Mouse (Mus musculus): ENCODE measurements around the gene Tnf. TPM values are rescaled to one million over a fixed set of nuclear protein-coding genes. Genes with fewer than 3 reads are reported as not detected.

Gene Tnf
- polyA plus RNA-seq, 1 experiment from 2014 or later, result not detected

DNA sequence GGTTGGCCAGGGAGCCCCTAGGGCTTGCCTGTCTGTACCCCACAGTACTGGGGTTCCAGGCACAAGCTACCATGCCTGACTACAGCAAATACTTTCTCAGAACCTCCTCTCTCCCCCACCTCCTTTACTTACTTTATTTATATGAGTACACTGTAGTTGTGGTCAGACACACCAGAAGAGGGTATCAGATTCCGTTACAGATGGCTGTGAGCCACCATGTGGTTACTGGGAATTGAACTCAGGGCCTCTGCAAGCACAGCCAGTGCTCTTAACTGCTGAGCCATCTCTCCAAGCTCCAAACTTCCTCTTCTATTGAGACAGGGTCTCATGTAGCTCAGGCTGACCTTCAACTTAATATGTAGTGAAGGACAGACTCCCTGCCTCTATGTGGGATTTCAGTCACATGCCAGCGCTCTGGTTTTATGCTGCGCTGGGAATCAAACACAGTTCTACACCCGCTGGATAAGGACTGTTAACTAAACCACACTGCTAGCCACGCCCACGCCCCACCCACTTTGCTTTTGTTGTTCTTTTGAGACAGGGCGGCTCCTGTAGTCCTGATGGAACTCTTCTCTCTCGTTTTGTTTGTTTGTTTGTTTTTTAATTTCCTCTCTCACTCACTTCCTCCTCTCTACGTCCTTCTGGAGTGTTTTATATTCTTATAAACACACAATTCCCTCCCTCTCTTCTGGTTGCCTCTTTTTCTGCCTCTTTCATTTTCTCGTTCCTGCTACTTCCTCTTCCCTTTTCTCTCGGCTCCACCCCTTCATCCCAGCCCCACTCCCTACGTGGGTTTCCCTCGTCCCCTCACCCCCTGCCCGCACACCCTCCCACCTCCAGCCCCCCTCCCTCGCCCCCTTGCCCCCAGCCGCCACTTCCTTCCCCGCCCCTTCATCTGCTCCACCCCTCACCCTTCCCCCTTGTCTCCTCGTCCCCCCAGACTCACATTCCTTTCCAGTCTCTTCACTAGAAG is 15.9 kb downstream of the Tnf start:
- Histone ChIP-seq H3K27ac (replicated peaks; ENCODE audit: low read depth, low read length) (peak overlapping the region; percentile 73; the same call in 1 of the 2 replicates), H3K36me3 (replicated peaks; ENCODE audit: control insufficient read depth, insufficient read depth, low read depth, low read length) (no peaks in the 10 kb centered on the region), H3K4me2 (ENCODE audit: low read depth, low read length) (peak overlapping the region; percentile 43), H3K4me1 (ENCODE audit: control insufficient read depth, insufficient read depth, low read length) (no peaks in the 10 kb centered on the region), H3K4me3 (ENCODE audit: low read depth, low read length) (peak overlapping the region; percentile 21), H3K9ac (replicated peaks; ENCODE audit: low read length) (peak overlapping the region; percentile 4; the same call in 1 of the 2 replicates), H3K9me3 (replicated peaks; ENCODE audit: control insufficient read depth, low read length) (no peaks in the 10 kb centered on the region), H3K27me3 (ENCODE audit: control insufficient read depth, insufficient read depth, low read length) (no peaks in the 10 kb centered on the region)
- ATAC-seq (replicated peaks; ENCODE audit: insufficient number of reproducible peaks, low FRiP score, low TSS enrichment, low read depth) (peak; percentile 65; the same call in 1 of the 2 replicates), DNase-seq (ENCODE audit: low spot score) (peak; percentile 74)
- WGBS, result 4% methylated on average over 18 of the region's 18 CpGs

DNA sequence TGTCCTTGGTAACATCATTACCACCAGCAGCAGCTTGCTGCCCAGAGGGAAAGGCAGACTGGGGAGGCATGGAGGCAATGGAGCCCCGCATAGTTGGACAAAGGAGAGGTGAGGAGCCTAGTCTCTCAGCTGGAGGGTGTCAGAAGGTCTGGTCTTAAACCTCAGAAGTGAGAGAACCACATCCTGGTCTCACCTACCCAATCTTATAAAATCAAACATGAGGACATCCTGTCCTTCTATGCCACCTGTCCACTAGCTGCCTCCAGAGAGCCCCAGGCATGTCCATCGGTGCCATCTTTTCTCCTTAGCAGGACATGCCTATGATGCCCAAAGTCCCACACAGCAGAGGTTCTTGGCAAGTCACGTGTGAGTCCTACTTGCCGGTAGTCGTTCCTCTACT is 21.7 kb downstream of the Tnf start:
- H3K27ac ChIP-seq (replicated peaks; ENCODE audit: low read depth, low read length), result no peak overlapping the region
- no peak overlapping the region for H3K4me2 ChIP-seq (ENCODE audit: low read depth, low read length)
- 87% methylated on average over 5 of the region's 5 CpGs for WGBS
- ATAC-seq (replicated peaks; ENCODE audit: insufficient number of reproducible peaks, low FRiP score, low TSS enrichment, low read depth), result no peak
- no peak for DNase-seq (ENCODE audit: low spot score)
- no peaks in the 10 kb centered on the region for H3K27me3 ChIP-seq (ENCODE audit: control insufficient read depth, insufficient read depth, low read length)
- no peaks in the 10 kb centered on the region for H3K9me3 ChIP-seq (replicated peaks; ENCODE audit: control insufficient read depth, low read length)
- H3K9ac ChIP-seq (replicated peaks; ENCODE audit: low read length), result no peak overlapping the region
- no peaks in the 10 kb centered on the region for H3K36me3 ChIP-seq (replicated peaks; ENCODE audit: control insufficient read depth, insufficient read depth, low read depth, low read length)
- no peaks in the 10 kb centered on the region for H3K4me1 ChIP-seq (ENCODE audit: control insufficient read depth, insufficient read depth, low read length)
- no peak overlapping the region for H3K4me3 ChIP-seq (ENCODE audit: low read depth, low read length)

DNA sequence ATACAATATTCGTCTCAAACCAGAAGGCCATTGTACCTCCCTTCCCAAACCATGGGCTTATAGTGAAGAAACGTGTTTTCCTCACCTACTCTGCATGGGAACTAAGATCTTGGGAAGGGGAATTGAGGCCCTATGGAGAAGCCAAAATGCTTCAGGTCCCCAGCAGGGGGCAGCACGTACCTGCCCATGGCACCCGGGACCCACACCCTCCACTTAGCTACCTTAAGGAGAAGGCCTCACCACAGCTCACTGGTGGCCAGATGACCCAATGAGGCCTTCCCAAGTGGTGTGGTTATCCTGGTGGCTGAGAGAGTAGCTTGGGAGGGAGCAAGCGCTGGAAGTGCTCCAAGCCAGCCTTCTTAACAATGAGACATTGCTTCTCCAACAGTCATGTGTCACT is 23.3 kb downstream of the Tnf start:
- 11% methylated on average over 5 of the region's 5 CpGs for WGBS
- no peak overlapping the region for H3K4me2 ChIP-seq (ENCODE audit: low read depth, low read length)

DNA sequence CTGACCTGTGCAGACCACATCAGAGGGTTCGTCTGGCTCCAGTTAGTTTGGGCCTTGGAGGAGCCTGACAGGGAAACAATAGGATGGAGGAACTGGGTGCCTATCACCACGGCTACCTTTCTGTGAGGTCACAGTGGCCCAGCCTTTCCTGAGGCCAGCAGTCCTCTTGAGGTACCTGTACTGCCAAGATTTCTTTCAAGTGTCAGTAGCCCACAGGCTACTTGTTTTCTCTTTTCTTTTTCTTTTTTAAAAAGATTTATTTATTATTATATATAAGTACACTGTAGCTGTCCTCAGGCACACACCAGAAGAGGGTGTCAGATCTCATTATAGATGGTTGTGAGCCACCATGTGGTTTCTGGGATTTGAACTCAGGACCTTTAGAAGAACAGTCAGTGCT is 25.8 kb downstream of the Tnf start, which contains the start of gene Aif1:
TSS of gene Aif1 (minus strand) at position 101 of the 400 bp plus-strand sequence.
- Histone ChIP-seq H3K27ac (replicated peaks; ENCODE audit: low read depth, low read length) (no peak within 1 kb of the TSS), H3K36me3 (replicated peaks; ENCODE audit: control insufficient read depth, insufficient read depth, low read depth, low read length) (no peaks in the 10 kb centered on the region), H3K9ac (replicated peaks; ENCODE audit: low read length) (no peak within 1 kb of the TSS), H3K4me2 (ENCODE audit: low read depth, low read length) (no peak within 1 kb of the TSS), H3K27me3 (ENCODE audit: control insufficient read depth, insufficient read depth, low read length) (no peaks in the 10 kb centered on the region), H3K4me1 (ENCODE audit: control insufficient read depth, insufficient read depth, low read length) (no peaks in the 10 kb centered on the region), H3K9me3 (replicated peaks; ENCODE audit: control insufficient read depth, low read length) (no peaks in the 10 kb centered on the region), H3K4me3 (ENCODE audit: low read depth, low read length) (no peak within 1 kb of the TSS)
- DNase-seq (ENCODE audit: low spot score) (no peak), ATAC-seq (replicated peaks; ENCODE audit: insufficient number of reproducible peaks, low FRiP score, low TSS enrichment, low read depth) (no peak)
- 42% methylated on average over 2 of the region's 2 CpGs for WGBS

More for the DNA sequence above, 23.3 kb downstream of the Tnf start:
- ATAC-seq (replicated peaks; ENCODE audit: insufficient number of reproducible peaks, low FRiP score, low TSS enrichment, low read depth) (peak; percentile 76), DNase-seq (ENCODE audit: low spot score) (peak; percentile 79)
- Histone ChIP-seq H3K4me1 (ENCODE audit: control insufficient read depth, insufficient read depth, low read length) (no peaks in the 10 kb centered on the region), H3K27ac (replicated peaks; ENCODE audit: low read depth, low read length) (no peak overlapping the region), H3K9ac (replicated peaks; ENCODE audit: low read length) (no peak overlapping the region), H3K27me3 (ENCODE audit: control insufficient read depth, insufficient read depth, low read length) (no peaks in the 10 kb centered on the region), H3K9me3 (replicated peaks; ENCODE audit: control insufficient read depth, low read length) (no peaks in the 10 kb centered on the region), H3K36me3 (replicated peaks; ENCODE audit: control insufficient read depth, insufficient read depth, low read depth, low read length) (no peaks in the 10 kb centered on the region), H3K4me3 (ENCODE audit: low read depth, low read length) (no peak overlapping the region)

GRCm38 (mm10) chr17:35175382-35175781 is 26.4 kb downstream of the Tnf start:
- no peaks in the 10 kb centered on the region for H3K36me3 ChIP-seq (replicated peaks; ENCODE audit: control insufficient read depth, insufficient read depth, low read depth, low read length)
- H3K27ac ChIP-seq (replicated peaks; ENCODE audit: low read depth, low read length), result no peak overlapping the region
- no peak for ATAC-seq (replicated peaks; ENCODE audit: insufficient number of reproducible peaks, low FRiP score, low TSS enrichment, low read depth)
- H3K9me3 ChIP-seq (replicated peaks; ENCODE audit: control insufficient read depth, low read length), result no peaks in the 10 kb centered on the region
- no peak overlapping the region for H3K9ac ChIP-seq (replicated peaks; ENCODE audit: low read length)
- H3K4me1 ChIP-seq (ENCODE audit: control insufficient read depth, insufficient read depth, low read length), result no peaks in the 10 kb centered on the region
- DNase-seq (ENCODE audit: low spot score), result no peak
- H3K27me3 ChIP-seq (ENCODE audit: control insufficient read depth, insufficient read depth, low read length), result no peaks in the 10 kb centered on the region
- WGBS, result 77% methylated on average over 6 of the region's 6 CpGs
- H3K4me2 ChIP-seq (ENCODE audit: low read depth, low read length), result no peak overlapping the region
- H3K4me3 ChIP-seq (ENCODE audit: low read depth, low read length), result no peak overlapping the region

DNA sequence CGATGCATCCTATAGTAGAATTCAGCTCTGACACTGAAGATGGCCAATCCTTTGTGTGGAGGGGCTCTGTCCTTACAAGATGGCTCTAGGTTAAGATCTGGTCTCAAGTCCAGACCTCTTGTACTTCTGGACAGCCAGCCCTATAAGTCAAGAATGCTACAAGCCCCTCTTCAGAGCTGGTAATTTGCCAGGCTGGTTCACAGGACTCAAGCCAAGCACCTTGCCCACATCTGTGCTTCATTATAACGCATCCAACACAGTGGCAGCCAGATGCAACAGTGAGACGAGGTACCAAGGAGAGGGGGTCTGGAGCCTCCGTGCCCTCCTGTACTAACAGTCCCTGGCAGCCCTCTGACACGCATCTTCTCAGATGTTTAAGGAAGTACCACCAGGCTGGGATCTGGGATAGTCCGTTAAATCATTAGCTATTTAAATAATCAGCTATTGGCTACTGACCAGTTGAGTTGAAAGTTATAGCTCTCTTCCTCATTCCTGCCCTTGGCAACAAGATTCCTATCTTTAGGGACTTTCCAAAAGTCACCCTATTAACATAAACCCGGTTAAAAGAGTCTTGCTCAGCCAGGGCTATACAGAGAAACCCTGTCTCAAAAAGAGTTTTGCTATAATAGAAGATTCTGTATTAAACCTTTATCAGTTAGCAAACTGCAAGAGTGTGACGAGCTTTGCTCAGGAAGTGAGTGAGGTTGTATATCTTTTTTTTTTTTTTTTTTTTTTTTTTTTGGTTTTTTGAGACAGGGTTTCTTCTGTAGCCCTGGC is 27.4 kb downstream of the Tnf start:
- Histone ChIP-seq H3K27ac (replicated peaks; ENCODE audit: low read depth, low read length) (no peak overlapping the region), H3K4me1 (ENCODE audit: control insufficient read depth, insufficient read depth, low read length) (no peaks in the 10 kb centered on the region), H3K9me3 (replicated peaks; ENCODE audit: control insufficient read depth, low read length) (no peaks in the 10 kb centered on the region), H3K4me2 (ENCODE audit: low read depth, low read length) (no peak overlapping the region), H3K27me3 (ENCODE audit: control insufficient read depth, insufficient read depth, low read length) (no peaks in the 10 kb centered on the region), H3K4me3 (ENCODE audit: low read depth, low read length) (no peak overlapping the region), H3K9ac (replicated peaks; ENCODE audit: low read length) (no peak overlapping the region), H3K36me3 (replicated peaks; ENCODE audit: control insufficient read depth, insufficient read depth, low read depth, low read length) (no peaks in the 10 kb centered on the region)
- DNase-seq (ENCODE audit: low spot score) (no peak), ATAC-seq (replicated peaks; ENCODE audit: insufficient number of reproducible peaks, low FRiP score, low TSS enrichment, low read depth) (no peak)
- 65% methylated on average over 8 of the region's 8 CpGs for WGBS

- H3K4me3 ChIP-seq (ENCODE audit: low read depth, low read length), result no peak overlapping the region
- H3K4me2 ChIP-seq (ENCODE audit: low read depth, low read length), result no peak overlapping the region
- H3K4me1 ChIP-seq (ENCODE audit: control insufficient read depth, insufficient read depth, low read length), result no peaks in the 10 kb centered on the region
- DNase-seq (ENCODE audit: low spot score) (no peak), ATAC-seq (replicated peaks; ENCODE audit: insufficient number of reproducible peaks, low FRiP score, low TSS enrichment, low read depth) (no peak)
- 70% methylated on average over 3 of the region's 3 CpGs for WGBS
- H3K27ac ChIP-seq (replicated peaks; ENCODE audit: low read depth, low read length), result no peak overlapping the region
- H3K9ac ChIP-seq (replicated peaks; ENCODE audit: low read length), result no peak overlapping the region
- no peaks in the 10 kb centered on the region for H3K36me3 ChIP-seq (replicated peaks; ENCODE audit: control insufficient read depth, insufficient read depth, low read depth, low read length)
- no peaks in the 10 kb centered on the region for H3K27me3 ChIP-seq (ENCODE audit: control insufficient read depth, insufficient read depth, low read length)
- H3K9me3 ChIP-seq (replicated peaks; ENCODE audit: control insufficient read depth, low read length), result no peaks in the 10 kb centered on the region
Observed at GRCm38 (mm10) chr17:35173329-35173728, 28.5 kb downstream of the Tnf start.
